Mouse (Mus musculus) Muller cell, postnatal 12 days (primary cell): ENCODE data around the gene Serinc3.

Experiments
- DNase-seq: peaks from one replicate; pipeline ENCODE4 v3.0.0-alpha.2; 2015; ENCODE audit errors: inconsistent ontology term

Gene Serinc3

DNA sequence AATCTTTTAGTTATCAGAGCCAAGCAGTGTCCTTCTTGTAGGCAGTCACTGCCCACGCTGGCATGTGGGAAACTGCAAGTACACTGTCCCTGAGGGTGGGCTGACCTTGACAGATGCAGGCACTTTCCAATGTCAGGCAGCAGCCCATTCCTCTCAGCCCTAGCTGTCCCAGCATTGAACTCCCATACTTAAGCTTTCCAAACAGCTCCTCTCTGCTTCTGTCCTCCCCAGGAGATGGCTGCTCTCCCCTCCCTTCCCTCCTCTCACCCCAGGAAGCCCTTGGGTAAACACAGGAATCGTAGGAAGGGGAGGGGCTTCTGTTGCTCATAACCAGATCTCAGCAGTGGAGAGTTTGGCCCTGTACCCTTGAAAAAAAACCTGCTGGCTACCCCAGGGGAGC, 49.8 kb downstream of the Serinc3 start:
- no peak for DNase-seq

DNA sequence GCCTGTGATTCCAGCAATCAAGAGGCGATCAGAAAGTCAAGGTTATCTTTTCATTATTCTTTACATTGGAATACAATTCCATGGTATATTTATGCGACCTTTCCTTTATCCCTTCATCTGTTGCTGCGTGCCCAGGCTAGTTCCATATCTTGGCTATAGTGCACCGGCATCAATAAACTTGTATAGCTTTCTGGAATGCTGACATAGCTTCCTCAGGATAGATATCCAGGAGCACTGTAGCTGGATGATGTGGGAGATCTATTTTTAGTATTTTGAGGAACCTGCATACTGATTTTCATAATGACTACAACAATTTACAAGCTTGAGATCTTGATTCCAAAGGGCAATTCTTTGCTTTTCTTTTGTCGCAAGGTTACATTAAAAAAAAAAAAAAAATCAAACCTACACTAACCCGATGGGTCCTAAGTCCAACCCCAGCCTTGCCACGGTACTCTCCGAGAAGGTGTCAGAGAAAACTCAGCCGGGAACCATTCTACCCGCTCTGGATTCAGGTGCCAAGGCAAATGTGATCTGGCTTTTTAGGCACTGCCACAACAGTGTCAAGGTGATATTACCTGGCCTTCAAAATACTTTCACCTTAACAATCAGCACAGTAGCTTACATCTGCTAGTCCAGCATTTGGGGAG, 51.2 kb downstream of the Serinc3 start:
- DNase-seq: no peak

DNA sequence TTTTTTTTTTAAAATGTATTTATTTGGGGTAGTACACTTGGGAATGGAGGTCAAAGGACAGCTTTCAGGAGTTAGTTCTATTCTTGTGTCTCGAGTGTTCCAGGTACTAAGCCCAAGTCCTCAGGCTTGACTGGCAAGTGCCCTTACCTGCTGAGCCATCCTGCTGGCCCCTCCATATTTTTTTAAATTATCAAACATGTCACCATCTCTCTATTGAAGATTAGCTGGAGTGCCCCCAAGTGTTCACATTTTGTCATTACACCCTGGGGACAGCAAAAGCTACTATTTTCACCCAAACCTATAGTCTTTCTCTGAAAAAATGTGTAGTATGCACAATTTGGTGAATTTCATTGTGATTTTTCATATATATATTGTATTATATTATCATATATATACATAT, 52.8 kb downstream of the Serinc3 start:
- no peak for DNase-seq

DNA sequence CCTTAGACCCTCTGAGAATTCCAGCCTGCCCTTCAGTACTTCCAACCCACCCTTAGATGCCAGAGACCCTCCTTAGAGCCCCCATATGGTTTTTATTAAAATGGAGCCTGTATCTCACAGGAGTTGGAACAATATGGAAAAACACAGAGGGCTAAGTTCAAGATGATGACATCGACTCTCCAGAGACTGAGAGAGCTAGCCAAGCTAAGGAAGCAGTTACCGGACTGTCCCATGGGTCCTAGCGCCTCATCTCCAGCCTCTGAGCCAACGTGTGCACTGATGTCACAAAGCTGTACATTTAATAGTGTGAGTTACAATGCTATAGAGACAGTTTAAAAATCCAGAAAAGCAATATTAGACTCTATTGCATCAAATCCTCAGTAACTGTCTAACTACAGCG, 53.9 kb downstream of the Serinc3 start:
- no peak for DNase-seq

DNA sequence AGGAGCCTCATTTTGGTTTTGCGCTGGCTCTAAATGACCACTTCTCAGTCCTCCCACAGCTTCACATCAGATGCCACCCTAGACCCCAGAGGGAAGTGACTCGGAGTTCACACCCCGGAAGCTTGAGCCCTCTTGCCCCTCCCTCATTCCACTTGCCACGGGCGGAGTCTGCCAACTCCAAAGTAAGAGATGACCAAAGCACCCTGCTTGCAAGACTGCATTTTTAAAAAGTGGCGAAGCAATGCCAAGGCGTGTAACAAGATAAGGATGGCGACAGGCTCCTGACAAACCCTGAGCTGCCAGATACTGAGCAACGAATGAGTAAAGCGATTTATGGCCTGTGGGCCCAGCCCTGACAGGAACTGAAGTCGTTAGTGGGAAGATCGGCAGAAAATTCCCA, 54.7 kb downstream of the Serinc3 start:
- DNase-seq: no peak

DNA sequence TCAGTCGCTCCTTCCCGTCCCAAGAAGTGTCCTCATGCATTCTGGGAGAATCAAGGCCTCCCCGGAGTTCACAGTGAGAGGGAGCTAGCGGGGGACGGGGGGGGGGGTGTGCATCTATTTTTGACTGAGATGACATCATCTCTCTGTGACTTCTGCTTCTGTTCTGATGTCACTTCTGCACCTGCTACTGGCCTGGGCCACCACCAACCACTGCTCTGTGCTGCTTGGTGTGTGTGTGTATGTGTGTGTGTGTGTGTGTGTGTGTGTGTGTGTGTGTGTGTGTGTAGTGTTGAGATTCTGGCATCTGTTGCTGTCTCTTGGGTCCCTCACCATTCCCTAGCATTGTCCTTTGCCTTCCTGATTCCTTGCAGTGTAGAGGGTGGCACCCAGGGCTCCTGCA, 57.4 kb downstream of the Serinc3 start:
- no peak for DNase-seq

DNA sequence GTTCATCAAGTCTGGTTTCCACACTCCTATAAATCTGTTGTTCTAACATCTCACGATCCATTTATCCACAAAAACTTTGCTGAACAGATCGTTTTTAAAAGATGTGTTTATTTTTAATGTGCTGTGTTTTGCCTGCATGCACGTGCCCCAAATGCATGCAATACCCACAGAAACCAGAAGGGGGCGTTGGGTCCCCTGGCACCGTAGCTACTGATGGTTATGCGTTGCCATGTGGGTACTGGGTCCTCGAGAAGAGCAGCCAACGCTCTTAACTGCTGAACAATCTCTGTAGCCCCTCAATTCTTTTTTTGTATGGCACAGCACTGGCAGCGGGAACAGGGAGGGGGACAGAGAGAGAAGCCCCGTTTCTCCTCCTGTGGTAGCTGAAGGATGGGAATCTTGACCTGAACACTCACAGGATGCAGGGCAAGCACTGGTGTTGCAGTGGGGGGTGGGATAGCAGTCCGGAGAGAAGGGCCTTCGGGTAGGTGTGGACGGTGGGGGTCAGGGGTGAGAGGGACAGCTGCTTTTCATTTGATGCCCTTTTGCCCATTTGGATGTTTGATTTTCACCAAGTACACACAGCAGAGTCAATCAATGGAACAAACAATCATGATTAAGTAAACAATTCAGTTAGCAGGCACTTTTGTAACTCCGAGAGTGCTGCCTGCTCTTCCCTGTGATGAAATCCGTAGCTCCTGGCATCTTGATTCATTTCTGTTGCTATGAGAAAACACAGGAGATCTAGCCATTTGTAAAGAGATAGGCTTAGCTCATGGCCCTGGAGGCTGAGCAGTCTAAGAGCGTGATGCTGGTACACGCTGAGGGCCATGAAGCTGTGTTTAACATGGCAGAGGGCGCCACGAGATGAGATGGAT, 58.3 kb downstream of the Serinc3 start:
- DNase-seq: no peak

DNA sequence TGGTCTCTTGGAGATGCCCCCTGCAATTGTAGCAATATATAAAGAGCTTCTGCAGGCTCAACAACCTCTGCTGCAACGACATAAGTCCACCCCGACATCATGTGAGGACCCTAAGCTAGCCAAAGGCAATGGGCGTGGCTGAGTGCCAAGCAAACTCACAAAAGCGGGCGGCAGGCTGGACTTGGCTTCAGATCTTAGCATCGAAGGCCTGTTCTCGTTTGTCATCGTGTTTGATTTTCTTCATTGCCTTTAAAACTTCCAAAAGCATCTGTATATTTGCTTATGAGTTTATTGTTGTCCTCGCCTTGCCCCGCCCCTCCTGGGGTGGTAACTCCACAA, 60.9 kb downstream of the Serinc3 start:
- no peak for DNase-seq

DNA sequence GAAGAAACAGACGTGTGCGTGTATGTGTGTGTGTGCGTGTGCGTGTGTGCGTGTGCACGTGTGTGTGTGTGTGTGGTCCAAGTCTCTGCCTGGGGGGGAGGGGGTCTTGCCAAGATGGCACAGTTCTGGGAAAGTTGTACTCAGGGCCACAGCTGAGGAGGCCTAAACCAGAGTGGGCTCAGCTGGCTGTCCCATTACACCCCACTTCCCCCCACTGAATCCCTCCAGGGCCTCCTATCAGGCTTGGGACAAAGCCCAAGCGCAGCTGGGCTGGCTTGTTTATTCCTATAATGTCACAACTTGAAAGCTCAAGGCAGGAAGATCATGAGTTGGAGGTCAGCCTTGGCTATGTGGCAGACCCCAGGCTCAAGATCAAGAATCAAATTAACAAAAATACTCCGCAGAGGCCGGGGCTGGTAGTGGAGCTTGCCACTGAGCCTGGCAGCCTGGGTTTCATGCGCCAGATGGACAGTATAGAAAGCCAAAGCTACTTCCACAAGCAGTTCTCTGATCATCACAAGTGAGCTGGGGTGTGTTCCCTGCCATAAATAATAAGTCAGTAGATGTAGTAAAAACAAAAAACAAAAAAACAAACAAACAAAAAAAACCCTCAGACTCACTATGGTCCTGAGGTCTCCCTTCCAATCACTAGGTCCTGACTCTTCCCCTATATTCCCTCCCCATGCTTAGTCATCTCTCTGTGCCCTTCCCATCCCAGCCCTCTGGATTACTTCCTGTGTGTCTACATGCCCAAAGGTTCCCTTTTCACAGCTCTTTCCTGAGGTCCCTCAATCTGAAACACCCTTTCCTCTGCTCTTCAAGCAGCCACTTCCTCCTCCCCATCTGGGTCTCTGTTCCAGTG, 61.5 kb downstream of the Serinc3 start:
- no peak for DNase-seq

DNA sequence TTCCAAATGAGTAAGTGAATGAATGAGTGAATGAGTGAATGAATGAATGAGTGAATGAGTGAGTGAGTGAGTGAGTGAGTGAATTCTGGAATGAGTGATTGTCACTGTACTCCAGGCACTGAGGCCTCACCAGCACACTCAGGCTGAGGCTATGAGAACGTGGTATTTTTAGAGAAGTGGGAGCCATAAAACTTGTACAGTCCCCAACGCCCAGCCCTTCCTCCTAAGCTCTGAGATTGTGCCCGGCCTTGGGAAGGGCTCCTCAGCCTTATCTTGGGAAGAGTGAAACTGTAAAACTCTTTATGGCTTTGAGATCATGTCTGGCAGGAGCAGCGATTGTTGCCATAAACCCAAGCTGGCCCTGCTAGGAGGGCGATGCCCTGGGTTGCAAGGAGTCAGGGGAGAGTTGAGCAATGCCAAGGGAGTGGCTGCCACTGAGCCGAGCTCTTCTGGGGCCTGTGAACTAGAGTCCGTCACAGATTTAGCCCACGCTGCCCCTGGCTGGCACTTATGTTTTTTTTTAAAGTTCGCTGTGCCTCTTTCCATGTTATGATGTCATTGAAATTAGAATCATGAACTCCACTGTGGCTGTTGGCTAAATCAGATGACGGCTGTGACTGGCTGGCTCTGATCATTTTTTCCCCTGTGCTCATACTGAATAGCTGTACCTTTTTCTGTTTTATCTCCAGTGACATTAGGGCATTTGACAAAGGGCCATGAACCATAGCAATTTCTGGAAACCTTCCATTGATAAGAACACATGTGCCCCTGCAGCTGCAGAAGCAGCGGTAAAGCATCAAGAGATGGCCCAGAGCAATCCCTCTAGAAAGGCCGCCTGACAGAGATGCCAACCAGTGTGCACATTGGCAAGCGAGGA, 64.6 kb downstream of the Serinc3 start:
- no peak for DNase-seq

DNA sequence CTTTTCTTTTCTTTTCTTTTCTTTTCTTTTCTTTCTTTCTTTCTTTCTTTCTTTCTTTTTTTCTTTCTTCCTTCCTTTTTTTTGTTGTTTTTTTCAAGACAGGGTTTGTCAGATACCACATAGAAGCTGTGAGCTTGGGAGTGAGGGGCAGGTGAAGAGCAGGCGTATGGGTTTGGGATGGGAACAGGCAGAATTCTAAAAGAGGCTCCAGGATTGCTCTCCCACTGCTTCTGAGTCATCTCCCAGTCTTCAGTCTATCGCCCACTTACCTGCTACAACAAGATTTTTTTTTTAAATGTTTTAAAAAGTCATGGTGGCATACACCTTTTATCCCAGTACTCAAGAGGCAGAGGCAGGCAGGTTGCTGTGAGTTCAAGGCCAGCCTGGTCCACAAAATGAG, 66.9 kb downstream of the Serinc3 start:
- DNase-seq: no peak

DNA sequence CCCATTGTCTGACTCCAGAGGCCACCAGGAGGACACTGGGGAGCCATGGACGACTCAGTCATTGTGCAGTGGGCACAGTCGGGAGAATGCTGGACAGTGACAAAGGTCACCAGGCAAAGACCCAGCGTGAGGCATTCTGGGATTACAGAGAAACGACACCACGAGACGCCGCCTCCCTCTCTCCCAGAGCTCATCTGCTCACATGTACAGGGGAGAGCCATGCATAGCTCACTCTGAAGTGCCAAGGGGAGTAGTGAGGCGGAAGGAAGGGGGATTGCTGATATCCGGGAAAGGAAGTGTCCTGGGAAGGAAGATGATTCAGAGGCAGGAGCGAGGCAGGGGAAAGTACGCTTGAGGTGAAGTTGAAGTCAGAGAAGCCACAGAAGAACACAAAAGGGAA, 69.7 kb downstream of the Serinc3 start:
- no peak for DNase-seq

DNA sequence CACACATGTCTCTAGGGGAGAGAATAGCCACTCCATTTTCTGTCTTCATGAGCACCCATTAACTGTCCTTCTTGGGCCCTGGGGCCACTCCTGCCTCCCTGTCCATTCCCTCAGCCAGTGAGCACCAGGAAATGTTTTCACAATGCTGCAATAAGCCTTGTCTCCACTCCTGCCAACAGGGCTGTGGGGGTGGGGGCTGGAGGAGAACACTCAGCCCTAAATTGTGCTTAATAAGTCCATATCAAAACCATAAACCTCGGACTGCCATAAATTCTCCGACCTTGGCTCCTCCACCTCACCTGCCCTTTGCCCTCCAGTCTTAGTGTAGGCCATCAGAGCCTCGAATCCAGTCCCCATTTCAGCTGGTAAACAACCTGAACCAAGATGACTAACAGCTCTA, 70.6 kb downstream of the Serinc3 start:
- DNase-seq: no peak
